Mouse (Mus musculus): ENCODE data around the gene Ttc28. TPM values are rescaled to one million over a fixed set of nuclear protein-coding genes. Genes with fewer than 3 reads are reported as not detected.

The Ttc28 gene
- total RNA-seq, 2 experiments from 2014 or later, result 15.4 to 20.2 TPM

DNA sequence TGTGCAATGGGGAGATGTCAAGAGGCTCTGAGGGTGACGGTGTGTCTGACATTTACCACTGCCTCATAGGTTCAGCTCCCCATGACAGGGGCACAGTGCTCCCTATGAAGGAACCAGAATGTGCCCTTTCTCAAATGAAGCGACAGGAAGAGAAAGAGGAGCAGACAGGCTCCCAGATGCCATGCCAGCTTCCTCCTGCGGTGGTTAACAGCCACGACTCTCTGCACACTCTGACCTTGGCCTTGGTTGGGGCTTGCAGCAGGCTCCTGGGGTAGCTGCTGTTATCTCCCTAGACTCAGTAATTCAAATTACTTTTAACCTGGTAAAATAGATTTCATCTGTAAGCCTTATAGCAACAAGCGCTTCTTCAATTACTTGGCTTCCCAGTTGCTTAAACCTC, 196.2 kb downstream of the Ttc28 start:
- DNase-seq (ENCODE audit: low spot score in 2 of 2), result no peak

DNA sequence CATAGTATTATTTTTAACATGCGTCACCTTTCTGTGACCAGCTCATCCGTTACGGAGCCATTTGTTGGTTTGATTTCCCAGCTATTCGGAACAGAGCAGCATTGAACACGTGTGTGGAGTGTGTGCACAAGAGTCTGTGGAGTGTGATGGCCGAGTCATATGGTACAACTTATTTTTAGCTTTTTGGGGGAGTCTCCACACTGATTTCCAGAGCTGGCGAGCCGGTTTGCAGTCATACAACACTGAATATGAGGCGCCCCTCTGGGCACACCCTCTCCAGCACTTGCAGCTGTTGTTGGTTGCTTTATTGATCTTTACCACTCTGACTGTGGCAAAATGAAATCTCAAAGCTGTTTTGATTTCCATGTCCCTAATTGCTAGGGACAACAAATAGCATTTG, 197.7 kb downstream of the Ttc28 start:
- no peak for DNase-seq (ENCODE audit: low spot score in 2 of 2)

DNA sequence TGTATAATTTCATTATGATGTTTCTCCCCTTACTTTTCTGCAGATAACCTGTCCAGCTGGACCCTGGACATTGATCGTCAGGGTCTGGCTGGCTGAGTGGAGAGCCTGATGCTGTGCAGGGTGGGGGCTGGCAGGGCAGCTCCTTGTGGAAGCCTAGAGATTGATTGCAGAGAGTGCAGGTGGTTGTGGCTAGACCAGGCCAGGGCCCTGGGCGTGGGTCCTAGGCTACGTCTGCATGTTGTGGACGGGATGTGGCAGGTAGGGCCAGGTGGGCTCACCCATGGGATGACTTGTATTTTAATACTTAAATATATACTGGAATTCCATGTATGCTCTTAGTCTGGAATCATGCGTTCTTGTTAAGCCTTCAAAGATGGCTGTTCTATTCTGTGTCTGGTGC, 201.0 kb downstream of the Ttc28 start:
- no peak for DNase-seq (ENCODE audit: low spot score in 2 of 2)

DNA sequence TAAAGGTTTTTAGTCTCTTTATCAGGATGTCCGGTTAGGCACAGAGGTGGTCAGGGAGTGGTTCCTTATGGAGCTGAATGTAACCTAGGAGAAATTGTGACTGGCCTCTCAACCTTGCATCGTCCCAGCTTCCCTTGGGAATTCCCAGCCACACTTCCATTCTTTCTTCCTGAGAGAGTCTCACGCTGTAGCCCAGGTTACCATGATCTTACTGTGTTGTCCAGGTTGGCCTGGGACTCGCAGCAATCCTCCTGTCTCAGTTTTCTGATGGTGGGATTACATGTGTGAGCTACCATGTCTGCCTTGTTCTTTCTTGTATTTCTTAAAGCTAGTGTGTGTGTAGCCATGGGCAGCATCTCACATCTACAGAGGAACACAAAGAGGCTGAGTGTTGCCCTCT, 206.2 kb downstream of the Ttc28 start:
- DNase-seq (ENCODE audit: low spot score in 2 of 2), result no peak

DNA sequence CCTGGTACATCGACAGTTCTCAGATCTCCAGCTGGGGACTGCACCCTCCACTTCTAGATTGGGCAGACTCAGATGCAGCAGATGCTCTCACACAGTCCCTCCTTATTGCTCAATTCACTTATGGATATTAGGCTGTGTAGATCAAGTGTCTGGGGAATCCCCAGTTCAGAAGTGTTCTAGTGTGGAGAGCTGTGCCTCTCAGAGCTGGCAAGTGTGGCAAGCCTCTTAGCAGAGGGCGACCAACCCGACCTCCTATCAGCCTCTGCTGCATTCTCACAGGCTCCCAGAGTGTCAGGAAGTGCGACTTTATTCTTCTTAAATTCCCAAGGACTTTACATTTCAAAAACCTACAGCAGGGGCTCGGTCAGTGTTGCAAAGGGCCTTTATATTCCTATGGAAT, 217.1 kb downstream of the Ttc28 start:
- DNase-seq (ENCODE audit: low spot score in 2 of 2), result no peak

DNA sequence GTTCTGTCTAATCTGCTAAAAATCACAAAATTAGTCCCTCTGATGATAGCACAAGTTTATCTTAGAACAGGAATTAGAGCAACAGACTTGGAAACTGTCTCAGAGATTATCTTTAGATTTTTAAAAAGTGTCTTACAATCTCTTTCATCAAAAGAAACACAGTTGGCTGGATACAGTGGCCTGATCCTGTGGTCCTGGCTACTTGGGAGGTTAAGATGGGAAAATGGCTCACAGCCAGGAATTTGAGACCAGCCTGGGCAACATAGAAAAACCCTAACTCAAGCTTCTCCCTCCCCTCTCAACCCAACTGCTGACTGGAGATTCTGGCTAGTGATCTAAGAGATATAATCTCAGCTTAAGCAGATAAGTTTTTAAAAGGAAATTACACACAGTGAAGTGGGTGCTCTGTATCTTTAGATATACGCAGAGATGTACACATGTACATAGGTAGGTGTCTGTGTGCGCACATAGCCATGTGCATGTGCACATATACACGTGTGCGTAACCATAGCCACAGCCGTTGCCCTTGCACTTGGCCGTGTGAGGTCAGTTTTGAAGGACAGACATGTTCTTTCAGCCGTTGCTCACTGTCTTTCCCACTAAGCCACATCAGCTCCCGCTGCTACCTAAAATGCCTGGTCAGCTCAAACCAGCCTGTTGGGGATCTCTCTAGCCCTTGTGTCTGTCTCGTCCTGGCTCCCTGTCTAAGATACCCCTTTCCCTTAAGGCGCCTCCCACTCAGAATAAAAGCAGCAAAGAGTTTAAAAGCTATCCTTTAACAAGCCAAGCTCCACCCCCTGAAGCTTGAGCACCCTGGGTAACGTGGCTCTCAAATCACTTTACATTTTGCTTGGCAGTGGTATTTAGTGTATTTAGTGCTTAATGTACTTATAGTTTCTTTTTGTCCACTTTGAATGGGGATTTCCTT, 217.9 kb downstream of the Ttc28 start:
- no peak for DNase-seq (ENCODE audit: low spot score in 2 of 2)

DNA sequence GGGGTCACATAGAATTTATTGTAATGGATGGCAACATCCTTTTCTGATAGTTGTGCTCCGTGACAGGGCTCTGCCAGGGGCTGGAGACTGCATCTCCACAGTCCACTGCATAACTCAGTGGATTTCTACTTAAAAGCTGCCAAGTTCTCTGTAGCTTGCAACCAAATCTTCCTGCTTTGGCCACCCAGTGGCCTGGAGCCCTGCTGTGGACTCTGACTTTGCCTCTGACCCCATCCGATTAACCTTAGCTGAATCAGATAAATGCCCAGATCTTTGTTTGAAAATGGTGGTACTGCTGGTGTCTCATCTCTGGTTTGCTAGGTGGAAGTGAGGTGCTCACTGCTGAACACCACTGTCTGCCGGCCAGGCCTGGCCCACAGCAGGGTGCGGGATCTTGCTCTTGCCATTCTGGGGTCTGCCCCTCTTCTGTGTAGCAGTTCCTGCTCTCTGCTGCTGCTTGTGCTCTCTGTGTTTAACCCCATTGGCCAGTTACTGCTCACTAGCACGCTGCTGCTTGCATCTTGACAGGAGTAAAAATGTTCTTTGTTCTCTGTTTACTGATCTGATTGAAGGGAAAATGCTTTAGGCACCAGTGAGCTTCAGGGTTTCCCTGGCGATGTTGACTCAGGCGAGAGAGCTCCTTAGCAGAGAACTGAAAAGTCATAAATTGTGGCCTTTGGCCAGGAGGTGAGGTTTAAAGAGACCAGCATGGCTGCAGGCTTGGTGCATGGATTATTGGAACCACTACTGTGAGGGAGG, 219.1 kb downstream of the Ttc28 start:
- DNase-seq (ENCODE audit: low spot score in 2 of 2), result no peak

DNA sequence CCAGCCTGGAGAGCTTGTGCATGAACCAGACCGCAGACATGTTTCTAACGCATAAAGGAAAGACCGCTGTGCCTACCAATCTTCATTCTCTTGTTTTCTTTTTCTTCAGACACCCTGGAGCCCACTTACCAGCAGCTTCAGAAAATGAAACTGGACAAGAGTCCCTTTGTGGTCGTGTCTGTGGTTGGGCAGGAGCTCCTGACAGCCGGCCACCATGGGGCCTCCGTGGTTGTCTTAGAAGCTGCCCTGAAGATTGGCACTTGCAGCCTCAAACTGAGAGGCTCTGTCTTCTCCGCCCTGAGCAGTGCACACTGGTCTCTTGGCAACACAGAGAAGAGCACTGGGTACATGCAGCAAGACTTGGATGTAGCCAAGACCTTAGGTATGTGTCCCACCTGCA, 221.0 kb downstream of the Ttc28 start:
- DNase-seq (ENCODE audit: low spot score in 2 of 2), result no peak

DNA sequence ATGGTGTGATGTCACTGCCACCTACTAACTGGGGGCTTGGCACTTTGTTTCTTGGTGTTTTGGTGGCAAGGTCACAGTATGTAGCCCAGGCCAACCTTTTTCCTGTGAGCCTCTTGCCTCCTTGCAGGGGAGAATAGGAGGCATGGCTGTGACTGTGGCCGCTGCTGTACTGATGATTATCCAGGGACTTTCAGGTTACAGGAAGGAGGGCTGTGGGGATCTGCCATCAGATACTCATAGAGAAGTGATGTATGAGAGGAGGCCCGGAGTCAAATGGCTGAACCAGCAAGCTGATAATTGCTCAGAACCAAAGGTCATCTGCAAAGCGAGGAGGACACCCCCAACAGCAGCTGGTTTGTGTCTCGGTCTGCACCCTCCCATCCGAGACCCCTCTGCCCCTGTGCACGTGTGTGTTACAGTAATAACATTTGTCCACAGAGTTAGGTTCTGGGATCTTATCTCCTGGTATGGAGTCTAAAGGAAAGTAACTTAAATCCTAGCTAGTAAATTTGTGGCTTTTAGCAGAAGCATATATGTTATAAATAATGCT, 221.9 kb downstream of the Ttc28 start:
- DNase-seq (ENCODE audit: low spot score in 2 of 2), result no peak

DNA sequence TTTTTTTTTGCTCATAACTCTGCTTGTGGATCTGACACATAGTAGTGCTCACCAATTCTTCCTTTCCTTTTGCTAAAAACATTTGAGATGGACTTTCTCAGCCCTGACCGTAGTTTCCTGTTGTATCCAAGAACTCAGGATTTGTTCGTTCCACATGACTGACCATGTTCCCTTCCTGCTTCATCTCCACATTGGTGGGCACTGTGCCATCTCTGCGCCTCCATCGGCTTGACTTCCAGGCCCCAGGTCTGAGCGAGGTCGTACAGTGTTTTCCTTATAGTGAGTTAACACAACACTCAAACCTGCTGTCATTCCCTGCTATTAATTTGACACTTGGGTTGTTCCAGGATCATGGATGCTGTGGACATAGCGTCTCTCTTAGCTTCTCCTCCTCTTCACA, 225.2 kb downstream of the Ttc28 start:
- no peak for DNase-seq (ENCODE audit: low spot score in 2 of 2)

DNA sequence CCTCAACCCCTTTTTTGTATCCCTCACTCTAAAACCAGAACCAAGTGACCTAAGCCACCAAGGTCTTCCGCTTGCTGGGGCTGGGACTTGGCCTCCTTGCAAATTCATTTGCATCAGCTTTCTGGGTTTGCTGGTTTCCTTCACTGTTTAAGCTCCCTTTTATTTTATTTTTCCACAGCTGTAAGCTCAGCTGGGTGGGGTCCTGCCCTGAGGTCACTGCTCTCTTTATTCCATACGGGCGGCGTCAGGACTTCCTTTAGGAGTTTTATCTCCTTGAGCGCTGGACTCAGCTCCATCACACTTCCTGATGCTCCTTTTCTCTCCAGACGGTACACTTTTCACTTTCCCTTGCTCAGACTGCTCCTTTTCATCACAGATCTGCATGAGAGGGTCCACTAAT, 231.8 kb downstream of the Ttc28 start:
- DNase-seq (ENCODE audit: low spot score in 2 of 2), result no peak

DNA sequence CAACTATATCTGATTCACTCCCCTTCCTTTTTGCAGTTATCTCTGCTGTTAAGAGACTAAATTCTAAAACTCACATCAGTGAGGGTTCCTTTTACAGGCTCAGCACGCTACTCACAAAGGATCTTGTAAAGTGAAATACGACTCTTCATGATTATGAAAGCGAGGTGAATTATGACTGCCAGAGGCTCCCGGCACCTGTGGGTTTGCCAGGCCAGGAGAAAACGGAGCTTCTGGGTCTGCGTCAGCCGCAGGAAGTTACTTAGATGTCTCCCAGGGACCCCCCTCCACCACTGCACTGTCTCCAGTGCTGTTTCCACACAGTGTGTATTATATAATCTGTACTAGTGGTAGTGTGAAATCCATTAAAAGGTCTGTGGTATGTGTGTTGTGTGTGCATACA, 233.6 kb downstream of the Ttc28 start:
- DNase-seq (ENCODE audit: low spot score in 2 of 2), result no peak

DNA sequence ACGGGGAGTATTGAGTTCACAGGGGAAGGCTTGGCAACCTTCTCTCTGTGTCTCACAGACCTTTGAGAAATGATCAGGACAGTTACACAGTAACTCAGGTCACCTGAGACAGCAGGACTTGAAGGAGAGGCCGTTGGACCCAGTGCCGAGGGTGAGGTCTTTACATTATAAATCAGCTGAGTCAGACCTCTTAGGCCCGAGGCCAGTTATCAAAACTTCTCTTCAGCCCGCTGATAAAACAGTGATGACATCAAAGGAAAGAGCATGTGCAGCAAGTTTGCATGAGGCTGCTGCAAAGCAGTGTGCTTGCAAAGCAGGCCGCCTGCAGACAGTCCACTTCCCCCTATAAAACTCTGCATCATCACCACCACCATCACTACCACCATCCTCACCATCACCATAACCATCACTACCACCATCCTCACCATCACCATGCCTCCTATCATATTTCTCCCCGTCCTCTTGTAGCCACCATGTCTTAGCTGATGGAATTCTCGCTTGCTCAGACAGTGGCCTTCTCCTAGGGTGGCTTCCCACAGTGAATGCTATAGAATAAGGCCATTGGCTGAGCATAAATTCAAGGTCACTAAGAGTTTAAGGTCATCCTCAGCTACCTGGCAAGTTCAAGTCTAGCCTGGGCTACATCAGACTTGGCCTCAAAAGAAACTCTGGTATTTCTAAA, 234.2 kb downstream of the Ttc28 start:
- DNase-seq (ENCODE audit: low spot score in 2 of 2), result peak in 1 of 2 experiments; percentile 32

DNA sequence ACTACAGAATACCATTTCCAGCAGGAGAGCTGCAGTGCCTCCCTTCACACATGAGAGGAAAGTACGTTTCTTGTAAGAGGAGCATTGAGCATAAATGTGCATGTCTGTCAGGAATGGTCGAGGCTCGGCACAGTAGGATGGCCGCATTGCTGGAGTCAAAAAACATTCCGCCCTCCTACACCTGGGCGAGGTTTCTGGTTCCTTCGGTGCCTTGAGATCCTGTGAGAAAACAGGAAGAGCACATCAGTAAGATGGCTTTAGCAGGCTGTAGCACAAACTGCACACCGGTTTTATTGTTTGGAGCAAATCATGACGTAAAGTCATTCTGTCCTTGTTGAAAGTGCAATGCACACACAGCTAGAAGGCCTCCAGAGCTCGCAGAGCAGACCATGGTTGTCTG, 235.0 kb downstream of the Ttc28 start:
- no peak for DNase-seq (ENCODE audit: low spot score in 2 of 2)

DNA sequence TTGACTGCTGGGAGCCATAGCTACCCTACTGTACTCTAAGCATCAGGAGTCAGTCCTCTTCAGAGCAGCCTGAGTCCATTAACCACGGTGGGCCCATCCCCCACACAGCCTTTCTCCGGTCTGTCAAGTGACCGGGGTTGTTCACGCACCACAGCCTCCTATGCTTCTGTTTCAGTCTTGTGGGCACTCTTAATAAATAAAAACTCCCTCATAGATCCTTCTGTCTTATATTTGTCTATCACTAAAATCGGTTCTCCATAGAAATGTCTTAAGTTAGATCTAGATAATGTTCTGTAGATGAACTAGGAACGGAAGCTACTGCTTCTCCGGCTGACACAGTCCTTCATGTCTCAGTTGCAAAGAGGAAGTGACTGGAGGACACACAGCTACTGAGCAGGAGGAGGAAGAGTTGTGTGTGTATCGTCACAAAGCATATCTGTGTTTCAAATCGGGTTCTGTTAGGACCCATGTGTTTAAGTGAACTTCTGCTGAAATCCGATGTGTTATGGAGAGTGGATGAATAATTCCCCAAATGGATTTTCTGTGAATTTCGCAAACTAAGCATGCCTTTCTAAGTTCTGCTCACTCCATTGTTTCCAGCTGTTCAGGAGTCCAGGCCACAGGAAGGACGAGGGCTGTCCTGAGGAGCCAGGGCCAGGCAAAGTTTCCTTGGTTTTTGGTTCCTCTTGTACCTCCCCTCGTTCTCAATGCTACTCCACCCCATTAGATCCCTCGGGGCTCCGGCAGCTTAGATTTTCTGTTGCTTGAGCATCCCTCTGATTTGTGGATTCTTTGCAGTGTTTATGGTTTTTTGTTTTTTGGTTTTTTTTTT, 236.1 kb downstream of the Ttc28 start:
- no peak for DNase-seq (ENCODE audit: low spot score in 2 of 2)

DNA sequence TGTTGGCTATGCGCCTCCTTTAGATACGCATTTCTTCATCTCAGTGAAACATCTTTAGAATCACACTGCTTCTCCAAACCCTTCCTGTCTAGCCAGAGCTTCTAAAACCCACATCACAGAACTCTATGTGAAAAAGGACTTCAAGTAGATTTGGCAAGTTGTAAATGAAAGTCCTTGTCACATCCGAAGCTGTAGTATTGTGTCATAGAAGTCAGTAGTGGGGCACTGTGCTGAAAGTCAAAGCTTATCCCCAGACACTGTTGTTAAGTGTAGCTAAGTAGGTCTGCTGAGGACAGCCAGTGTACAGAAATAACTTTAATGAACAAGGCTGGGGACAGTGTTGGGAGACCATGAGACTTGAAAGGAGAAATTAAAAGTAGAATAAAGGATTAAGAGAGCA, 240.2 kb downstream of the Ttc28 start:
- no peak for DNase-seq (ENCODE audit: low spot score in 2 of 2)

DNA sequence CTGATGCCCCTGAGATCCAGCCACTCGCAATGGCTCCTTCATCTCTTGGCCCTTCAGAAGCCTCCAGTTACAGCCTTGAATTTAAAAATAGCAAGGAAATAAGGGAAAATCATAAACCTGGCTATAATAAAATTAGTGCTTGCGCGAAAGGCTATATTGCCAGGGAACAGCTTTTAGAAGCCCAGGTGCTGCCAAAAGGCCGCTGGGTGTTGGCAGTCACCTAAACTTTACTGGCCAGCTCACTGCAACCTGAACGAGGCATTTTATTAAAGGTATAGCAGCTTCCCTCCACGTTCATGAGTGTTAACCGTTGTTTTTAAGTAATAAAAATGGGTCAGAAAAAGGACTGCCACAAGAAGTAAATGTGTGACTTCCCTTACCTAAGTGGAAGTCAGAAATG, 240.7 kb downstream of the Ttc28 start:
- no peak for DNase-seq (ENCODE audit: low spot score in 2 of 2)

DNA sequence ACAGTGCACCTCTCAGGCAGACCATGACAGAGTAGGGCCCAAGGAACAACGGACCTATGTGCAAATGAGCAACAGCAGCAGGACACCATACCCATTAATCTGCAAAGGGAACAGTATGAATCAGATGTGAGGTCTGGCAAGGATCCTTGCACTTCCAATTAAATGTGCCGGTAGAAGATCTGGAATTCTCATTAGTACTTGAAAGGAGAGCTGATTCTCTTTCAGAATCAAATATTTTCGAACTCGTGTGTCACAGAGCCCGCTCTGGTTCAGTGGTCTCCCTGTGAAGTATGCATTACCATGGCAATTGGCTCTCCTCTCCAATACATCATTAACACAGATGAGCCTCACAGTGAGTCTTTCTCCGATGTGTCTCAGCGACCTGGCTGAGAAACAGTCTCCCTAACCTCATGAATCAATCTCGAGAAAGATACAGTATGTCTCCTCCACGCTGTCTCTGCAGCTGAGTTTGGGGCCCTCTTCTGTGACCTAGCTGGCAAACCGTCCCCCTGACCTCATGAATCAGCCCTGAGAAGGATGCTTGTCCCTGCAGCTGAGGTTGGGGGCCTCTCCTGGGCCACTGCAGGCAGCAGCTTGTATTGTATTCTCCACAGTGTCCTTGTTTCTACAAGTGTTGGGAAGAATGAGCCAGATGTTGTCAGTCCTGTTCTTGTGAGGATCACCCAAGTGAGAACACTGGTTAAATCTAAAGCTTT, 241.3 kb downstream of the Ttc28 start:
- DNase-seq (ENCODE audit: low spot score in 2 of 2), result no peak

DNA sequence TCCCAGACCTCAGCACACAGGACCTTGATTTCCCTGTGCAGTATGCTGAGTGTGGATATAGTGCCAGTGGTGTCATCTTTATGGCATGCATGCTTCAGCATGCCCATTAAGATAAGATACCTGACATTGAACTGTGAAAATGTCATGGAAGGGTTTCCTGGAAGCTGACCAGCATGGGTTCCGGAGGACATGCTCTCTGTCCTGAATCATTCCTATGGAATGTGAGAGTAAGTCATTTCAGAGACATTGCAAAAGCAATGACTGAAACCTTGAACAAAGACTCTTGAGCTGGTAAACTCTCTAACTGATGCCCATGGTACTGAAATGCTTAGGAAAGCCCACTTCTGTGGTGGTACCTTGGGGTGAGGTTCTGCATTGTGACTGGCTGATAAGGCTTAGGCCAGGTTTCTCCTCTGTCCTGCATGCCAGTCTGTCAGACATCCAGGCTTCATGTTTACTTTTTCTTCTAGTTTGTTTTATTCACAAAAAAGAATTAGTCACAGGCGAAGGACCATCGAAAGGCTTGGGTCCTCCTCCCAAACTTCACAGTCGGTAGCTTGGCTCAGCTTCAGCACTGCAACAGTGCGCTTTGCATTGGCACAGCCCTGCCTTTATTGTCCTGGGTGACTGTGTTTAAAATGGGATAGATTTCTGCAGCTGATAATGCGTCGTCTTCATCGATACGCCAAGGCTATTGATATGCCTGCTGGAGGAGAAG, 242.9 kb downstream of the Ttc28 start:
- peak in 1 of 2 experiments; percentile 43 for DNase-seq (ENCODE audit: low spot score in 2 of 2)
